Mouse (Mus musculus) erythroblast, embryonic 14.5 days (primary cell): ENCODE data around the gene Astn1.

Experiments
- GATA1 ChIP-seq: IDR thresholded peaks from 2 replicates; pipeline ENCODE4 v1.6.1; 2012; ENCODE audit warnings: low read length, inconsistent platforms, mixed read lengths
- TAL1 ChIP-seq: IDR thresholded peaks from 3 replicates; pipeline ENCODE4 v1.6.1; 2012; ENCODE audit warnings: low read length, inconsistent platforms, mixed read lengths

DNA sequence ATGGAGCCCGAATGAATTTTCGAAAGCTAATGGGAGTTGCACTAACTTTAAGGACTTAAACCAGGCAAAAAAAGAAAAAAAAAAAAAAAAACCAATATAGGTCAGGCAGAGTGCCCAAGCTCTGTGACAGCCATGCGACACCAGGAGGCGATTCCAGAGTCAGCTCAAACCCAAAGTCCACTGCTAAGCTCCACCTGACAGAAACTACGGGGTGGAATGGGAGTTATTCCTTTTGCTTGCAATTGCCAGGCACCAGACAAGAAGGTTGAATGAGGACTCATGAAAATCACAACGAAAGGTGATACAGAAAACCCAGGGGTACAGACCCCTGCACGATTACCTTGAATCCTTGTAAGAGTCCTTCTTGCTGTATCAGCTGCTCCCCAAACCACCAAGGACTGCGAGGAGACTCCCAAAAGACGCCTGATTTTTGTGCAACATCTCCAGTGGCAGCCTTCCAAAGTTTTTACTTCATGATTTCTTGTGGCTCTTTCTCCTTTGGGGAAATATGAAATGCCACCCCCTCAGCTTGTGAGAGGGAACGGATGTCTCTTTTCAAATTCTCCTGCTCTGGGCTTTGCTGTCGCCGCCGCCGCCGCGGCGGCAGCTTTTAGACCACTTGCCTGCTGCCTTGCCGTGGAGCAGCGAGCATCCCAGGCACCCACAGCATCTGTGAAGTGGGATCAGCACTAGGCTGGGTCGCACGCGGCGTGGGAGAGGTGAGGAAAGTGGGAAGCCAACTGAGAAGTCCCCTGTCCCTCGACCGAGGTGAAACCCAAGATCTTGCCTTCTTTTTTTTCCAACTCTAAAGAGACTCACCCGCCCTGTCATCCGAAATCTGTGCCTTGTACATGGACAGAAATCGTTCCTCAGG, 6.7 kb upstream of the Astn1 start:
- TF ChIP-seq TAL1 (no peak), GATA1 (no peak)
